Mouse (Mus musculus) A20 (cell line): ENCODE measurements around the gene Col6a5.

Experiments used
- DNase-seq: peaks from one replicate; pipeline ENCODE4 v3.0.0-alpha.2; 2011; ENCODE audit warnings: low read depth, low spot score

The Col6a5 gene

DNA sequence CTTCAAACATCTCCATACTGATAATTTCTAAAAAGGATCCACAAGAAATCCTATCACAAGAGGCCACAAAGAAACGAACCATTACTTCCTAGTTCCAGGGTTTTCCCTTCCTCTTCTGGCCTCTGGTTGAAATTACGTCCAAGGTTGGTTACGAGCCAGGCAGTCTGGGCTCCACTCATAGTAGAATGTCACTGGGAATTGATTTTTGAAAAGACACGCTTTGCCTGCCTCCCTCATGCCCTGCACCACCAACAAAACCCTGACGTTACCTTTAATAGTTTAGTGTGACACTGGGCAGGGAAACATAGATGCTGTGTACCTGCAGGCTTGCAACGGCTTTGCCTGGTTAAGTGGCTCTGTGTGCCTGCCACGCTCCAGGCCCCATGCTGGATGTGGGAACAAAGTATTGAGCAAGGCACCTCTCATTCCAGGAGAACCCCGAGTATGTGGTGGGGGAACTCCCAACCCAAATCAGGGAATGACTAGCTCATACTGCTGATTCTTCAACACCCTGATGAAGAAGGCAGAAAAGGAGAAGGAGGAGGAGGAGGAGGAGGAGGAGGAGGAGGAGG, 133.3 kb downstream of the Col6a5 start:
- DNase-seq, result no peak

DNA sequence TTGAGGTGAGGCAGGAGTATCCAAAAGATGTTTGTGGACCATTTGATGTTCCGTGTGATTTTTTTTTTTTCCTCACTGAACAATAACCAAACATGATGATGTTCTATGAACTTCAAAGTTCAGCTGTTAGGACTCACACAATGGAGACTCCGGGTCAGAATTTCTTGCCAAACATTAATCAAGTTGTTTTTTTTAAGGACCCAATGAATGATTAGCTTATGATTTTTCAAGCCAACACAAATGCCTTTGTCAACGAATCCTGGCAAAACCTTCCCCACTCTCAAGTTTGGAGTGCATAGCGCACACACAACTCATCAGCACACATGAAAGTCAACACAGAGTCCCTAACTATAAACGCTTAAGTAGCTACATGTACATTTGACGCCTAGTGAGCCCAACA, 139.7 kb downstream of the Col6a5 start:
- DNase-seq, result no peak

DNA sequence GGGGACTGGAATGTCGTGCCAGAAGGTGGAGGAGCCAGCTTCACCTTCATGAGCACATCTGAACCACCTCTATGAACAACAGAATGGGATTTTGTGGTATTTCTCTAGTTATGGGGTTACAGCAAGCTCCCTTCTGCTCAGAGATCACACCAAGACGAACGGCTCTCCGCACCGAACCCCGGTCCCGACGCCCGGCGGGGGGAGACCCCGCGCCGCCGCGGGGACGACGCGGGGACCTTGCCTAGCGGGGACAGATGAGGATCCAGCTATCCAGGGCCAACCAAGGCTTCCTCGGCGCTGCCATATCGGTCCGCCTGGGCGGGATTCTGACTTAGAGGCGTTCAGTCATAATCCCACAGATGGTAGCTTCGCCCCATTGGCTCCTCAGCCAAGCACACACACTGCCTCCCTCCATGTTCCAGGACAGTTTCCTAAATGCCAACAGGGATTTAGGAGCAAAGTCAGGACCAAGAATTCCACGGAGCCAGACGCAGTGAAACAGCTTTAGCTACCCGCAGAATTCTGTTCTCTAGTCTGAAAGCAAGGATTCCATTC, 141.2 kb downstream of the Col6a5 start:
- no peak for DNase-seq

DNA sequence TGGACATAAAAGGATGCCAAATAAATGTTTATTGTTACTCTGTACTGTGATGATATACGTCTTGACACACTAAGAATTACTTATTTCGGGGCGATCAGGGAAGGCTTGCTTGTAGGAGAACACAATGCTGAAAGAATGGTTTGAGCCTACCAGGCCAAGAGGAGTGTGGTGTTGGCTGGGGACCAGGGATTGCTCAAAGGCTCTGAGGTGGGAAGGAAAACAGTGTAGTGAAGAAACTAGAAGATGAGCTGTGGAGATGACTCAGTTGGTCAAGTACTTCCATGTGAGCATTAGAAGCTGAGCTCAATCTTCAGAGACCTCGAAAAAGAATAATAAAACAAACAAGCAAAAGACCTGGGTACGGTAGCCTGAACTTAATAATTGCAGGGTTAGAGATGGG, 146.0 kb downstream of the Col6a5 start:
- DNase-seq, result no peak

DNA sequence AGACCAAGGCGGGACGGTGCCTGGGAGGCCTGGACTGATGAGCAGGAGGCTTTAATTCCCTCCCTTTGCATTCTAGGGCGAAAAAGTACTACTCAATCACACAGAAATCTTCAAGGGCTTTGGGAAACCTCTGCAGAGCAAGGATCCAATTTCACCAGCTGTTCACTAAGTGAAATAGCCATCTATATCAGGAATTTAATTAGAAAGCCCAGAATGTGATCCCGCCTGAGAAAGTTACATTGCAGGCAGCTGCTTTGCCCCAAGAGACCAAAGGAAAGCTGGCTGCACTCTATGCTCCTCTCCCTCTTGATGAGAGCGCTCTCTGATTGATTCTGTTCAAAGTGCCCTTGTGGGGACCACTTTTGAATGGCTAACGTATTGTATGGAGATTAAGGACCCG, 149.0 kb downstream of the Col6a5 start:
- no peak for DNase-seq

DNA sequence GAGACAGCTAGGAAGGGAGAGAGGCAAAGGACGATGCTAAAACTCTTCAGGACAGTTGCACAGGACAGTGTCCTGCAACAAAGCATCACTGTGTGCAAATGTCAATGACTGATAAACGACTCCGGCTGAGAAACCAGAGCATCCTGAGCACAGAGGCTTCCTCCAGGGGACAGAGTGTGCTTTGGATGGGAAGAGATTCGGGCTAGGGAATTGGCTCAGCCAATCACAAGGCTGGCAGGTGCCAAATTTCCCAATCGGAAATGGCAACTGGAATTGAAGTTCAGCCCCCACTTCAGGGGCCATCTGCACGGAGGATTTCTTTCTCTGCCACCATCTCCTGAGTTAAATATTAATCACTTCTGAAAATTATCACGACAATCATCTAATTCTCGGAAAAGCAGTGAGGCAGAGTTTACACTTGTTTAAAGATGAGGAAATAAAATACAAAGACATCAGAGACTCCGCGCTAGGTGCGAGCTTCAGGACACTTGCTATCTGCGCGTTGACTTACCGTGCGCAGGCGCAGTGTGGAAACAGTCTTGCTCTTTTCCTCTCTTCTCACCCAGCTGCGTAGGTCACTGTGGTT, 151.4 kb downstream of the Col6a5 start:
- DNase-seq, result no peak
